Mouse (Mus musculus) brain, adult 2 months (tissue): ENCODE data around the gene Selenof.
"Not testable (repeated sequence)": the region's sequence is repeated elsewhere in the genome, so short reads cannot be mapped to it uniquely, and the experiment has no call there.

Source experiments
- DNase-seq: peaks from one replicate; pipeline ENCODE4 v3.0.0; 2011; ENCODE audit warnings: low read depth, low spot score

Selenof gene

GRCm38 (mm10) chr3:144602413-144602812 lies 32.3 kb downstream of the Selenof start:
- no peak for DNase-seq

- DNase-seq = no peak
Observed at GRCm38 (mm10) chr3:144602819-144603218, 32.7 kb downstream of the Selenof start.

DNA sequence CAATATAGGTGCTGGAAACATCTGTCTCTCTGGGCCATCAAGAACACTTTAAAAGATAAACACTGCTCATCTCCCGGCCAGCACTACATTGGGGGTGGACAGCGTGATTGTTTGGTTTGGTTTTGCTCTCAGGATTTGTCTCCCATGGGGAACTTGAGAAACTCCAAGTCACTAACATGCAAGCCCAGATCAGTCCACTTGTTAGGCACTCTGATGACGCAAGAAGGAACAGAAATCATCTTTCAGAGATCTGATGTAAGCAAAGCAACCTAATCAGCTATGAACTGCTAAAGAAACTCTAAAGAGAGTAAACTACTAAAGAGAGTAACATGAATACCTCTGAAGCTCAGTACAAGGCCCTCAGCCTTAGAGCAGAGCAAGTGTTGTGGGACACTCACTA lies 33.5 kb downstream of the Selenof start:
- no peak for DNase-seq

DNA sequence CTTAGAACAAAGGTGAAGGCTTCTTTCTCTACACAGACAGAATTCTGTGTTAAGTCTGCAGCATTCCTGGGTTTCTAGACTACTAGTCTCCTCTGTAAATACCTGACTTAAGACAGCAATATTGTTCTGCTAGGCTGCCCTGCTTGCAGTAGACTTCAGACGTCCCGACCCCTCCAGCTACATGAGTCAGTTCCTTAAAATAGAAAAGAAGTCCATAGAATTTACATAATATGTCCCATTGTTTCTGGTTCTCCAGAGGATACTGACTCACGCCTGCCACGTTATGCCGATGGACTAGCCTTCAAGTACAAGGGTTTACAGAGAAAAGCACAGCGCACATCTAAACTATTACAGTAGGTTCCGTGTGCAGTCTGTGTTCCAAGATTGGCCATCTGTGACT lies 34.1 kb downstream of the Selenof start:
- peak; percentile 39 for DNase-seq

DNA sequence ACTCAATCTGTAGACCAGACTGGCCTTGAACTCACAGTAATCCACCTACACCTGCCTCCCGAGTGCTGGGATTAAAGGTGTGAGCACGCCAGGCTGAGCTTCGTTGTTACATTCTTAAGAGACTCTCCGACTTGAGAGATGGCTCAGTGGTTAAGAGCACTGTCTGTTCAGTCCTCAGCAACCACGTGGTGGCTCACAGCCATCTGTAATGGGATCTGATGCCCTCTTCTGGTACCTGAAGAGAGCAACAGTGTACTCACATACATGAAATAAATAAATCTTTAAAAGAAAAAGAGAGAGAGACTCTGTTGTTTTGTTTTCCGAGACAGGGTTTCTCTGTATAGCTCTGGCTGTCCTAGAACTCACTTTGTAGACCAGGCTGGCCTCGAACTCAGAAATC lies 35.7 kb downstream of the Selenof start:
- not testable (repeated sequence) for DNase-seq

- no peak for DNase-seq
Observed at GRCm38 (mm10) chr3:144606449-144606848, 36.3 kb downstream of the Selenof start.

- no peak for DNase-seq
Observed at GRCm38 (mm10) chr3:144608090-144608489, 38.0 kb downstream of the Selenof start.

- no peak for DNase-seq
Observed at GRCm38 (mm10) chr3:144610759-144611158, 40.7 kb downstream of the Selenof start.

GRCm38 (mm10) chr3:144611626-144612271 lies 41.6 kb downstream of the Selenof start:
- DNase-seq = no peak

GRCm38 (mm10) chr3:144612382-144612781 lies 42.3 kb downstream of the Selenof start:
- no peak for DNase-seq

GRCm38 (mm10) chr3:144614277-144614676 lies 44.2 kb downstream of the Selenof start:
- DNase-seq = no peak

DNA sequence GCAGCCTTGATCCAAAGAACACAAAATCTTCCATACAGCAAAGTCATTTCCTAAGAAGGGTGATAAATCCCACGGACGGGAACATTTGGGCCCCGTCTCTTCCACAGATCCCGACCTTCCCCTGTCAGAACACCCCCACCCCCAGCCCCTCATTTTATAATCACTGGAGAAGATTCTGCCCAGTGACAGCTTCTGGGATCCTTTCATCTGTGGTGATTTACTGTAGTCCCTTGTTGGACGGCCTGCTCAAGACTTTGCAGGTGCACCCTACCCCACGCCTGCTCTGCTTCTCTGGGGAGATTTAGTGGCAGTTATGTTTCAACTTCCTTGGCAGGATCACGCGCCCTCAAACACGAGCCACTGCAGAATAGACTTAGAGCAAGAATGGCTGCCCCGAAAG lies 44.6 kb downstream of the Selenof start:
- no peak for DNase-seq

DNA sequence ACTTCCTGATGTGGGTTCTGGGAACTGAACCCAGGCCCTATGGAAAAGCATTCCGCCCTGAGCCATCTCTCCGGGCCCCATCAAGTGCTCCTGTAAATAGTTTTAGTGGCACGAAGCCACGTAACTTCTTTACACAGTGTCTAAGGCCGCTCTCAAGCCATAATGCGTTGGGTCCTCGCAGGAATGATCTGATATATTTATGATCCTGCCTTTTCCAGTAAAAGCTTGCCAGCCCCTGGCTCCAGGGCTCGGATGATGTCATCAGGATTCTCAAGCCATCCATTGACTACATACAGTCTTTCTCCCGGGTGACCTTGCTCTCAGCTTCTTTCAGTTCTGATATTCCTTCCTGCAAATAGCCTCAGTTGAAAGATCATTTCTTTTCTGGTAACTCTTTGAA lies 45.4 kb downstream of the Selenof start:
- no peak for DNase-seq

- peak; percentile 92 for DNase-seq
Observed at GRCm38 (mm10) chr3:144616654-144617425, 46.7 kb downstream of the Selenof start.

DNA sequence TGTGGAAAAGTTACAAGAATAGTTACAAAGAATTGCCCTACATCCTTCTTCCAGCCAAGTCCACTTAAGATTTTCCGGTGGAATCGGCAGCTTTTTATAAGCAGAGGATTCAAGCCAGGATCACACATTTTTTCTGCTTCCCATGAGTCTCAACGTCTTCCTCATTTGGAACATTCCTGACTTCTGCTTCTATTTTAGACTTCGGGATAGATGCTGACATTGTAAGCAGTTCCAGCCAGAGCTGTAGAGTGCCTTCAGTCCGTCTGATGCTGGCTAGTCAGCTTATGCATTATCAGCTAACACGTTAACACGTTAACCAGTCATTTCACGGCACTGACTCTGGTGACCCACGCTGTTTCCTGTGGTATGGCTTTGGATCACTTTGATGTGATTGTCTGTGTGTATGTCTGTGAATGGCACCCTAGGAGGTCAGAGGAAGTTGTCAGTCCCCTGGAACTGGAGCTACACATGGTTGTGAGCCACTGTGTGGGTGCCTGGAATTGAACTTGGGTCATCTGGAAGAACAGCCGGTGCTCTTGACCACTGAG lies 47.6 kb downstream of the Selenof start:
- DNase-seq = no peak

DNA sequence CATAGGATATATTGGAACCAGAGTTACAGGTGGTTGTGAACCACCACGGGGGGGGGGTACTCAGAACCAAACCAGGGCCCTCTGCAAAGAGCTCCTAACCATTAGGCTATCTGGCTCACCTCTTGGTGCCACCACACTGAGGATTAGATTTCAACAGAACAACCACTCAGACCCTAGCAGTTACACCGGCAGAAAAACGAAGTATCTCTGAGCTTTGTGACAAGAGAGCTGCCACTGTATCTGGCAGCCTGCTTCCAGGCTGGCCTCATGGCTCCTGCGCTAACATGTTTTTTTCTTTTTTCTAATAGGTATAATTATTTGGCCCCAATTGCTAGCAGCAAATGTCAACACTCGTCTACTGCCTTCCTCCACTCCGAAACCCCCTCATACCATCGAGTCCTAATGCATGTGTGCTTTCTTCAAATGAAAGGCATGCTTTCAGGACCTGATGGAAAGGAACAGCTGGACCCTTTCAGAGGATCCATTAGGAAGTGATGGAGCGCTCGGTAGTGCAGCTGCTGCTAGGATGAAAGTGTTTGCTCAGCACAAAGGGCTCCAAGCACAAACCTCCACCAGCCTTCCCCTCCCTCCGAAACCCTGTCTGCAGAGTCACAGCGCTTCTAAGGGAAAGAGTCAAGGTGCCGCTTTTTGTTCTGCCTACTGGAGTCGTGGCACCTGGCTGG lies 53.0 kb downstream of the Selenof start:
- peak; percentile 39 for DNase-seq

DNA sequence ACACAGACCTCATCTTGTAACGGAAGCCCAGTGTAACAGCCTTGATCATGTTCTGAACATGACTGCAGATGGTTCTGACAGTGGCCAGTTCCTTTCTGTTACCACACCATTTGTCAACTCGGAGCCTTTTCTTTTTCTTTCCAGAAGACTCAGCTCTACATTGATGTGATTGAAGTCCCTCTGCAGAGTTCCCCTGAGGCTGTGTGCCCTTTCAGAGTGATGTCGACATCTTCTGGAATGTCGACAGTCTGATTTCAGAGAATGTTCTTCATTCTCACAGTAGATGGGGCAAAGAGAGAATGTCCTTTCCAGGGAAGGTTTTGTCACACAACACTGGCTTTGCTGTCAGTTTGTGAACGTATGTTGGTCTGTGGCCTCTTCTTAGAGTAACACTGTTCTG lies 55.6 kb downstream of the Selenof start:
- DNase-seq = no peak

DNA sequence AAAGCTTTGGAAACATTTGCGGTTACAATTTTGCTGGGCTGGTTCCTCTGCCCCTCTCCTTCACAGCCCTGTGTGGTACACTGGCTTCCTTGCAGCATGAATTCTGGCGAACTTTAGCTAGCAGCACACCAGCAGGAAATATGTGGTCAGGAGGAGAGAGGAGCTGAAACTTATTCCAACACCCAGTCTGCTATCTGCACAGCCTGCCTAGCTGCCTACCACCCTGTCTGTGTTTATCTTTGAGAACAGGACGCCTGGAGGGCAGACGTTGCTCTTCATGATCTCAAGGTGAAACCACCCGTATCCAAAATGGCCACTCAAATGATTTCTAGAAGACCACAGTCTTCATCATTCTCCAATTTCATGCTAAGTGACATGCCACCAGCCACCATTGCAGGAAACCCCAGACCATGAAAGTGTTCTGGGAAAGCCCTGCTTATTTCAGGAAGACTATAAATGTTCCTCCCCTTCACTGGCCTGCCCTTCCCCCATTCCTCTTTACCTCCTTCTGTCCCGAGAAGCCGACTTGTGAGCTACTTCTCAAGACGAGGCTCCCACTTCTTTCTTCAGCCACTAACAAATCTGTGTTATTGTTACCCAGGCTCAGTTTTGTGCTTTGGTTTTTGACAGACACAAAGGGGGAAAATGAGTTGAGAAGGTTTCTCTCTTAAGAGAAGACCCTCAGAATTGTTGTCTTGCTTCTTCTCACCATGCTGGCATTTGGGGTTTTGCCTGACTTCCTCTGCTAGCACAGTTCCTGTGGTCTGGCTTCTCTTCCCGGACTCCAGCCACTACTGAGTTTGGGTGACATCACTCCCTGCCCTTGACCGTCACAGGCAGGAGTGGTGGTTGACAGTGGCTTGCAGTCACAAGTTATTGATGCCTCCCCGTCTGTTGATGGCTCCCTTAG lies 58.2 kb downstream of the Selenof start:
- no peak for DNase-seq

DNA sequence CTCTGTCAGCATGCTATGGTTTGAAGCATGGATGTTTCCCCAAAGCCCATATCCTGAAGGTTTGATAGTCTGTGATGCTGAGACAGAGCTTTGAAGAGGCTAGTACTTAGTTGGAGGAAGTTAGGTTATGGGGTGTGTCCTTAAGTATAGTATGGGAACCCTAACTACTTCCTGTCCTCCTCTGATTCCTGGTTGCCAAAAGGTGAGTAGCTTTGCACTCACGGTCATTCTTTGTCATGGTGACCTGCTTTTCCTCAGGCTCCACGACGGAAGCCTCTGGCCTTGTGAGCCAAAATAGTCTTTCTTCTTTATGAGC lies 58.8 kb downstream of the Selenof start:
- DNase-seq = no peak

DNA sequence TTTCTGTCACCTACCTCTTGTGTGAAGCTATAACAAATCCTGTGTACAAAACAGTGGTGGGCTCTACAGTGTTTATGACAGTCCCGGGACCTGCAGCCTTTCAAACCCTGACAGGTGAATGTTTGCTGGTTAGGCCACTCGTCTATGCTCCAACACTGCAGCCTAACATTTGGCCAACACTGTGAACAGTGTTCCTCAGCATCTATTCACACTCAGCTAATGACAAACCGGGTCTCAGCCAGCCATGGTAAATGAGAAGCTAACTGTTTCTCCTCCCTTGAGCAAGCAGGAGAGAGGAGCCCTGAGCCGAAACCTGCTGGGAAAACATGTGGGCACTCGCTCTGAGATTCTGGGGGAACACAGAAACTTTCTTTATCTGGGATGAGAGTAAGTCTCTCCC lies 65.1 kb downstream of the Selenof start:
- DNase-seq = no peak

DNA sequence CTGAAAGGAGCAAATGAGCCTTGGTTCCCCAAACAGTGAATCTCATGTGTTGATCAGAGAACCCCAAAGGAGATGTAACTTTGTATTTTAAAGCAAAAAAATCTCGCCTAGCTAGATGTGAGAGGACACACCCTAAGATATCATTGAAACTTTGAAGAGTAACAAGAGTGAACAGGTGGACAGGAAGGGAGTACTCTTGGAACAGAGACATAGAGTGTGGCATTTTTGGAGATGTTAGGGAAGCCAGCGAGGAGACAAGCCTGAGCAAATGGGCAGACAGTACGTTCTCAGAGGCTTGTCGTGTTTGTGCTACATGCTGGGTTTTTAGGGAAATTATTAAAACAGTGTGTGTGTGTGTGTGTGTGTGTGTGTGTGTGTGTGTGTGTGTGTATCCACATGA lies 68.0 kb downstream of the Selenof start:
- DNase-seq = no peak

- no peak for DNase-seq
Observed at GRCm38 (mm10) chr3:144639387-144639786, 69.3 kb downstream of the Selenof start.
